Mouse (Mus musculus): ENCODE measurements at regions not wholly inside any gene's neighbourhood (a gene's known extent, or its start where the extent isn't known, plus 50 kb on each side); places are given as distances from the start of the nearest gene placed in this dataset.

DNA sequence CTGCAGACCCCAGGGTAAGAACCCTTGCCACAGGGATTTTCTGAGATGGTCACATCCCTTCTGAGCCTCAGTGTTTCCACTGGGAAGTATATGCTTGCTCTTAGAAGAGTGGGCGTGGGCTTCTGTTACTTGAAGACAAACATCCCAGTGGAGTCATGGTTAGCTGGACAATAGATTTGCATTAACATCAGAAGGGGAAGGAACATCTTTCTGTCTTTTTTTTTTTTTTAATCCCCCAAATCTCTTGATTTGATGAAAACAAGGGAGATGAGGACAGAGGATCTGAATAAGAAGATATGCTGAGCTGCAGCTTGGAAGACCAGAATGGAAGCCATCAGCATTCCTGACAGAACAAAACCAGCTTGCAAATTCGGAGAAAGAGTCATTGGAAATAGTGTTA is 291.7 kb downstream of the 1810013L24Rik start:
- Histone ChIP-seq H3K36me3 (replicated peaks in 1 of 2; ENCODE audit: control insufficient read depth in 1 of 2, insufficient read depth in 1 of 2, low read length in 1 of 2) (no peaks in the 10 kb centered on the region), H3K27me3 (replicated peaks) (no peaks in the 10 kb centered on the region), H3K79me2 (replicated peaks; ENCODE audit: control insufficient read depth, extremely low read depth, insufficient read depth, poor library complexity, severe bottlenecking) (no peaks in the 10 kb centered on the region), H3K9me3 (replicated peaks; ENCODE audit: low read length) (no peaks in the 10 kb centered on the region), H3K4me2 (ENCODE audit: insufficient read depth, low read depth, poor library complexity, severe bottlenecking) (no peak overlapping the region), H3K4me1 (ENCODE audit: control insufficient read depth in 1 of 2, insufficient read depth in 2 of 2) (peaks cover 0 to 4% of the 10 kb centered on the region in 2 experiments; a peak in 2 of 4 replicates), H3K9ac (ENCODE audit: insufficient read depth, low read depth) (no peak overlapping the region), H3K27ac (ENCODE audit: insufficient read depth, low read depth) (no peak overlapping the region), H3K4me3 (replicated peaks in 1 of 3; ENCODE audit: low read depth in 2 of 3, low read length in 2 of 3, poor library complexity in 1 of 3) (no peak overlapping the region)
- in situ Hi-C loops (cut with MboI; ENCODE audit: low pct_ligation_motif_present, low pct_unique_long_range_greater_than_20kb, low sequenced_read_pairs), result no loop called here
- dilution Hi-C loops (cut with MboI; ENCODE audit: extremely low pct_ligation_motif_present, extremely low pct_unique_long_range_greater_than_20kb, low sequenced_read_pairs), result no loop called here
- DNase-seq (ENCODE audit: extremely low read depth), result no peak
- TF ChIP-seq KAT2A (IDR thresholded peaks at IDR 0.05; ENCODE audit: insufficient replicate concordance, low read length) (no peak), ZC3H11A (IDR thresholded peaks at IDR 0.05; ENCODE audit: low read depth, low read length) (no peak), POLR2AphosphoS2 (IDR thresholded peaks at IDR 0.05; ENCODE audit: low read depth, low read length) (no peak), MAZ (IDR thresholded peaks at IDR 0.05; ENCODE audit: low read depth, low read length) (no peak), MYC (IDR thresholded peaks at IDR 0.05; ENCODE audit: low read depth, low read length) (no peak), RAD21 (IDR thresholded peaks at IDR 0.05; ENCODE audit: low read depth, low read length) (no peak), NRF1 (IDR thresholded peaks at IDR 0.05; ENCODE audit: low read depth, low read length) (no peak), MEF2A (IDR thresholded peaks at IDR 0.05; ENCODE audit: borderline replicate concordance, low read depth, low read length) (no peak), TCF12 (IDR thresholded peaks at IDR 0.05; ENCODE audit: low read depth, low read length) (no peak), SMC3 (IDR thresholded peaks at IDR 0.05; ENCODE audit: low read depth, low read length) (no peak), TBP (conservative IDR thresholded peaks at IDR 0.05; ENCODE audit: low read depth, low read length) (no peak), NELFE (IDR thresholded peaks at IDR 0.05; ENCODE audit: low read depth, low read length) (no peak), USF1 (IDR thresholded peaks at IDR 0.05; ENCODE audit: low read depth, low read length) (no peak), JUN (IDR thresholded peaks at IDR 0.05; ENCODE audit: insufficient read depth, low read depth, low read length) (no peak), CHD2 (IDR thresholded peaks at IDR 0.05; ENCODE audit: low read length) (no peak), CTCF (conservative IDR thresholded peaks at IDR 0.05 in 1 of 2, IDR thresholded peaks at IDR 0.05 in 1 of 2; ENCODE audit: low read depth in 2 of 2, low read length in 2 of 2) (no peak), JUND (conservative IDR thresholded peaks at IDR 0.05; ENCODE audit: low read depth, low read length) (no peak), MAFK (IDR thresholded peaks at IDR 0.05; ENCODE audit: insufficient replicate concordance, low read length) (no peak), IRF4 (IDR thresholded peaks at IDR 0.05; ENCODE audit: low read depth, low read length) (no peak)

DNA sequence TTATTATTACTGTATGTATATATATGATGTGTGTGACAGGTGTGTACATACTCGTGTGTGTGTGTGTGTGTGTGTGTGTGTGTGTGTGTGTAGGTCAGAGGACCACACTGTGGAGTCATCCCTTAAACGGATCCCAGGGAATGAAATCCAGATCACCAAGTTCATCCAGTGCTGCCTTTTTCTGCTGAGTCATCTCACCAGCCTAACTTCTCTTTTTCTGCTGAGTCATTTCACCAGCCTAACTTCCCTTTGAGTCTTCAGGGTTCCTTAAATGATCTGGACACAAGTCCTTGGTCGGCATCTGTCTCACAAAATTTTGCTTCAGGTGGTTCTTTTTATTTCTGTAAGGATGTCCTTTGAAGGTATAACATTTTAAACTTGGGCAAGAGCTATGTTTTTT is 302.2 kb downstream of the 1810013L24Rik start:
- no peak overlapping the region for H3K4me2 ChIP-seq (ENCODE audit: insufficient read depth, low read depth, poor library complexity, severe bottlenecking)
- TF ChIP-seq GABPA (IDR thresholded peaks at IDR 0.05; ENCODE audit: insufficient replicate concordance, low read depth, low read length) (peak; percentile 52), EP300 (IDR thresholded peaks at IDR 0.05; ENCODE audit: low read length) (peak; percentile 100), ELF1 (IDR thresholded peaks at IDR 0.05; ENCODE audit: low read depth, low read length) (no peak), ZNF384 (IDR thresholded peaks at IDR 0.05; ENCODE audit: low read depth, low read length) (0 out of 2 replicates have a peak, but pooled peaks have one; percentile 9), ETS1 (conservative IDR thresholded peaks at IDR 0.05; ENCODE audit: low read depth, low read length) (peak; percentile 67), MAFK (IDR thresholded peaks at IDR 0.05; ENCODE audit: insufficient replicate concordance, low read length) (peak; percentile 100), TCF12 (IDR thresholded peaks at IDR 0.05; ENCODE audit: low read depth, low read length) (peak; percentile 46; the same call in 1 of the 2 replicates), PAX5 (IDR thresholded peaks at IDR 0.05; ENCODE audit: low read length) (no peak), JUND (conservative IDR thresholded peaks at IDR 0.05; ENCODE audit: low read depth, low read length) (peak; percentile 99), JUN (IDR thresholded peaks at IDR 0.05; ENCODE audit: insufficient read depth, low read depth, low read length) (peak; percentile 96), ZC3H11A (IDR thresholded peaks at IDR 0.05; ENCODE audit: low read depth, low read length) (no peak), POLR2A (IDR thresholded peaks at IDR 0.05; ENCODE audit: low read depth, low read length) (no peak), IRF4 (IDR thresholded peaks at IDR 0.05; ENCODE audit: low read depth, low read length) (peak; percentile 99), RCOR1 (conservative IDR thresholded peaks at IDR 0.05; ENCODE audit: low read depth, low read length) (peak; percentile 84), MYC (IDR thresholded peaks at IDR 0.05; ENCODE audit: low read depth, low read length) (0 out of 2 replicates have a peak, but pooled peaks have one; percentile 33), BHLHE40 (IDR thresholded peaks at IDR 0.05; ENCODE audit: low read depth, low read length) (peak; percentile 45; the same call in 1 of the 2 replicates), MEF2A (IDR thresholded peaks at IDR 0.05; ENCODE audit: borderline replicate concordance, low read depth, low read length) (peak; percentile 76), CHD2 (IDR thresholded peaks at IDR 0.05; ENCODE audit: low read length) (peak; percentile 48; the same call in 1 of the 2 replicates), UBTF (IDR thresholded peaks at IDR 0.05; ENCODE audit: low read depth, low read length) (no peak), SIN3A (IDR thresholded peaks at IDR 0.05; ENCODE audit: low read length) (no peak)
- peak; percentile 95 for DNase-seq (ENCODE audit: extremely low read depth)
- no peaks in the 10 kb centered on the region for H3K27me3 ChIP-seq (replicated peaks)
- no peak overlapping the region for H3K4me3 ChIP-seq (replicated peaks in 1 of 3; ENCODE audit: low read depth in 2 of 3, low read length in 2 of 3, poor library complexity in 1 of 3)
- in situ Hi-C loops (cut with MboI; ENCODE audit: low pct_ligation_motif_present, low pct_unique_long_range_greater_than_20kb, low sequenced_read_pairs), result no loop called here
- dilution Hi-C loops (cut with MboI; ENCODE audit: extremely low pct_ligation_motif_present, extremely low pct_unique_long_range_greater_than_20kb, low sequenced_read_pairs), result no loop called here
- no peak overlapping the region for H3K9ac ChIP-seq (ENCODE audit: insufficient read depth, low read depth)
- no peaks in the 10 kb centered on the region for H3K79me2 ChIP-seq (replicated peaks; ENCODE audit: control insufficient read depth, extremely low read depth, insufficient read depth, poor library complexity, severe bottlenecking)
- no peaks in the 10 kb centered on the region for H3K36me3 ChIP-seq (replicated peaks in 1 of 2; ENCODE audit: control insufficient read depth in 1 of 2, insufficient read depth in 1 of 2, low read length in 1 of 2)
- H3K9me3 ChIP-seq (replicated peaks; ENCODE audit: low read length), result peaks cover 4% of the 10 kb centered on the region
- H3K4me1 ChIP-seq (ENCODE audit: control insufficient read depth in 1 of 2, insufficient read depth in 2 of 2), result peaks cover 8 to 17% of the 10 kb centered on the region in 2 experiments; a peak in 3 of 4 replicates
- no peak overlapping the region for H3K27ac ChIP-seq (ENCODE audit: insufficient read depth, low read depth)

All from CH12.LX (cell line).